Mouse (Mus musculus) heart, embryonic 15.5 days (tissue): ENCODE results near the gene Mid1. TPM values are rescaled to one million over a fixed set of nuclear protein-coding genes. Genes with fewer than 3 reads are reported as not detected.

Experiments used
- ATAC-seq: fragments of 200-750 bp; cut with Nextera tagmentation; replicated peaks from 2 replicates; pipeline ENCODE4 v1.8.0; 2017; ENCODE audit warnings: low read depth, moderate TSS enrichment; ENCODE audit not compliant: insufficient number of reproducible peaks, insufficient read depth, low FRiP score
- H3K27ac ChIP-seq: fragments of 300-500 bp; sonication (generic); 2 replicates; pipeline ENCODE4 v1.5.1; 2015; ENCODE audit warnings: mild to moderate bottlenecking, inconsistent platforms
- H3K27me3 ChIP-seq: fragments of 300-500 bp; sonication (generic); 2 replicates; pipeline ENCODE4 v1.6.1; 2015; ENCODE audit warnings: inconsistent platforms
- H3K36me3 ChIP-seq: fragments of 300-500 bp; sonication (generic); 2 replicates; pipeline ENCODE4 v1.6.1; 2015; ENCODE audit warnings: mild to moderate bottlenecking, inconsistent platforms
- H3K4me1 ChIP-seq: fragments of 300-500 bp; sonication (generic); replicated peaks from 2 replicates; pipeline ENCODE4 v1.6.1; 2015; ENCODE audit warnings: inconsistent platforms
- H3K4me2 ChIP-seq: fragments of 300-500 bp; sonication (generic); 2 replicates; pipeline ENCODE4 v1.6.1; 2015; ENCODE audit warnings: inconsistent platforms, mild to moderate bottlenecking, moderate library complexity
- H3K4me3 ChIP-seq: fragments of 300-500 bp; sonication (generic); 2 replicates; pipeline ENCODE4 v1.5.1; 2015; ENCODE audit warnings: mild to moderate bottlenecking, inconsistent platforms
- H3K9ac ChIP-seq: fragments of 300-500 bp; sonication (generic); 2 replicates; pipeline ENCODE4 v1.6.1; 2015; ENCODE audit warnings: mild to moderate bottlenecking, inconsistent platforms
- H3K9me3 ChIP-seq: fragments of 300-500 bp; sonication (generic); replicated peaks from 2 replicates; pipeline ENCODE4 v1.6.1; 2016; ENCODE audit warnings: inconsistent platforms
- WGBS: fragments of 180-500 bp; shearing (Covaris S2); methylation state at CpG from one replicate; pipeline ENCODE4 v1.1.7; 2015; ENCODE audit warnings: mixed read lengths; 5-methylcytosine and 5-hydroxymethylcytosine counted together
- polyA plus RNA-seq: library from polyadenylated mRNA; unstranded; fragments of >200 nt; fragmentation: Nextera tagmentation; extraction: Ambion mirVana; gene quantifications from 2 replicates; pipeline ENCODE4 v1.2.1, GENCODE M21; 2015

Mid1 gene
- polyA plus RNA-seq, 1 experiment from 2014 or later, result 4.9 TPM

GRCm38 (mm10) chrX:169883536-169884272 lies 198.7 kb downstream of the Mid1 start:
- Histone ChIP-seq H3K4me1 (peaks cover 9% of the 10 kb centered on the region), H3K27ac (no peak overlapping the region), H3K9me3 (no peaks in the 10 kb centered on the region), H3K4me3 (no peak overlapping the region), H3K9ac (no peak overlapping the region), H3K4me2 (no peak overlapping the region), H3K36me3 (no peaks in the 10 kb centered on the region), H3K27me3 (0 out of 2 replicates have a peak, but pooled peaks cover 2% of the 10 kb centered on the region)
- no peak for ATAC-seq
- 57% methylated on average over 8 of the region's 8 CpGs for whole genome bisulfite sequencing

GRCm38 (mm10) chrX:169890541-169890940 lies 205.5 kb downstream of the Mid1 start:
- Histone ChIP-seq H3K4me3 (no peak overlapping the region), H3K9ac (no peak overlapping the region), H3K27me3 (0 out of 2 replicates have a peak, but pooled peaks cover 4% of the 10 kb centered on the region), H3K4me1 (no peaks in the 10 kb centered on the region), H3K9me3 (no peaks in the 10 kb centered on the region), H3K36me3 (no peaks in the 10 kb centered on the region), H3K27ac (no peak overlapping the region), H3K4me2 (no peak overlapping the region)
- 70% methylated on average over 4 of the region's 4 CpGs for WGBS
- ATAC-seq, result no peak

- no peak overlapping the region for H3K9ac ChIP-seq
- H3K4me1 ChIP-seq, result no peaks in the 10 kb centered on the region
- H3K27me3 ChIP-seq, result 0 out of 2 replicates have a peak, but pooled peaks cover 4% of the 10 kb centered on the region
- no peaks in the 10 kb centered on the region for H3K36me3 ChIP-seq
- H3K9me3 ChIP-seq, result no peaks in the 10 kb centered on the region
- no peak overlapping the region for H3K4me2 ChIP-seq
- ATAC-seq, result no peak
- H3K4me3 ChIP-seq, result no peak overlapping the region
- no peak overlapping the region for H3K27ac ChIP-seq
Observed at GRCm38 (mm10) chrX:169892100-169892499, 207.1 kb downstream of the Mid1 start.

- Histone ChIP-seq H3K9me3 (no peaks in the 10 kb centered on the region), H3K27me3 (0 out of 2 replicates have a peak, but pooled peaks cover 4% of the 10 kb centered on the region), H3K9ac (no peak overlapping the region), H3K27ac (no peak overlapping the region), H3K4me2 (no peak overlapping the region), H3K4me3 (no peak overlapping the region), H3K36me3 (no peaks in the 10 kb centered on the region), H3K4me1 (no peaks in the 10 kb centered on the region)
- WGBS, result 64% methylated on average over 2 of the region's 2 CpGs
- ATAC-seq, result no peak
Observed at GRCm38 (mm10) chrX:169892631-169893030, 207.6 kb downstream of the Mid1 start.

DNA sequence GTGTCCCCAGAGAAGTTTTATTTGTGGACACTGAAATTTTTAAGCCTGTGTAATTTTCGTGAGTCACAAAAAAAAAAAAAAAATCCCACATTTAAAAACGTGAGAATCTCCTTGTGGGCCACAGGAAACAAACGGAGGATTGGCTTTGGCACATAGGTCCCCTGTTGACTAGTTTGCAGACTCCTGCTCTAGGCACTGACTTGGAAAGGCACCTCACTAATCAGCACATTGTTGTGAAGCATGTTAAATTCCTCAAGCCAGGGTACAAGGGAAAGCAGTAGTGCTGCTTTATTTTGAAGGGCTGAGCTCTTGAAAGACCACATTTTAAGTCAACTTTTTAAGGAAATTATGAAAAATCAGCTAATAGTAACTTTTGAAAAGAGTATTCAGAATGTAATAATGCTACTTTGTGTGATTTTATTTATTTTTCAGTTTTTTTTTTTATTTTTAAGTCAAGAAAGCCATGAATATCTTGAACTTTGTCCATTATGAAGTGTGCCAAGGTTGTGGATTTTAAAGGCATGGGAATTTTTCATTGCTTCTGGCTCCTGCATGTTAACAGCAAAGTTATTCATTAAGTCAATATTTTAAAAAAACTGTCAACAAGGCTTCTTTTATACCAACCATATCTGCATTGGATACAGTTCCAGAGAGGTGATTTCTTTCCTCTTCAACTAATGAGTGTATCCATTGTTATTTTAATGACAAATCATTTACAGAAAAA lies 214.4 kb downstream of the Mid1 start:
- Histone ChIP-seq H3K4me3 (no peak overlapping the region), H3K4me1 (no peaks in the 10 kb centered on the region), H3K9ac (no peak overlapping the region), H3K9me3 (no peaks in the 10 kb centered on the region), H3K27me3 (no peaks in the 10 kb centered on the region), H3K4me2 (no peak overlapping the region), H3K27ac (peak overlapping the region; percentile 64), H3K36me3 (no peaks in the 10 kb centered on the region)
- 20% methylated on average over 3 of the region's 3 CpGs for WGBS
- ATAC-seq, result no peak

GRCm38 (mm10) chrX:169902860-169903259 lies 217.9 kb downstream of the Mid1 start:
- ATAC-seq, result no peak
- H3K4me2 ChIP-seq, result no peak overlapping the region
- H3K27ac ChIP-seq, result no peak overlapping the region
- H3K9me3 ChIP-seq, result no peaks in the 10 kb centered on the region
- H3K4me1 ChIP-seq, result peaks cover 6% of the 10 kb centered on the region
- no peaks in the 10 kb centered on the region for H3K36me3 ChIP-seq
- H3K9ac ChIP-seq, result no peak overlapping the region
- H3K27me3 ChIP-seq, result no peaks in the 10 kb centered on the region
- H3K4me3 ChIP-seq, result no peak overlapping the region

DNA sequence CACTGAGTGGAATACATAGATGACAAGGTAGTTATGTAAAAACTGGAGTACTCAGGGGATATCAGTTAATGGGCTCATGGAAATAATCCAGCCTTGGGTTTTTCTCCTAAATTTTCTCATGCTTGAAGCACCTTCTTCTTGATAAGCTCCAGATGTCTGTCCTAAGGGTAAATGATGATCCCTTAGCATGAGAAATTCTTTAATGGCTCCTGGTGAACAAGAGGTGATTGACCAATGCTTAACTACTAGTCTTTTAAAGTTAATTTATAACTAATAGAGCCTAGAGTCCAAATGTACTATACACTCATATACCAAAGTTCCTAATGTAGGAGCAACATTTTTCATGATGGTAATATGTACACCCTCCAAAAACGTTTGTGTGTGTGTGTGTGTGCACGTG lies 218.7 kb downstream of the Mid1 start:
- Histone ChIP-seq H3K4me2 (no peak overlapping the region), H3K27me3 (no peaks in the 10 kb centered on the region), H3K4me3 (no peak overlapping the region), H3K27ac (no peak overlapping the region), H3K36me3 (no peaks in the 10 kb centered on the region), H3K9me3 (no peaks in the 10 kb centered on the region), H3K4me1 (peaks cover 6% of the 10 kb centered on the region), H3K9ac (no peak overlapping the region)
- 56% methylated on average over 2 of the region's 2 CpGs for WGBS
- no peak for ATAC-seq

DNA sequence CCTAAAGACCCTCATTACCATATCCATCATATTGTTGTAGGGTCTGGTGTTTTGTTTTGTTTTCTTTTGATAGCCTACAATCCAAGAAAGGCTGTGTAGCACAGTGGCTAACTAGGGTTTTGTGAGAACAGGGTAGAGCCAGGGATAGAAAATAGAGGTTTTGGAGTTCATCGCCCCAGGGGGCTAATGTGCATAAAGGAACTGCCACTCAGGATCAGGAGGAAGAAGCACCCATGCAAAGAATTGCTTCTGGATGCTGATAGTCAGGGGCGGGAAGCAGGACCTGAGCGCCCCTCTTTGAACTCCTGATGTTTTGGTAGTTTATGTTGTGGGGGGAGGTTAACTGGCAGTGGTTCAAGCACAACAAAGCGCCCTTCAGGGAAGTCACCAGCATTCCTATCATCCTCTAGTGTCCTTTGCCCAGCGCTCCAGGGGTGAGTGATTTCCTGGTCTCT lies 221.1 kb downstream of the Mid1 start:
- H3K4me2 ChIP-seq, result peak overlapping the region; percentile 32
- no peak for ATAC-seq
- H3K27ac ChIP-seq, result no peak overlapping the region

GRCm38 (mm10) chrX:169909898-169910297 lies 224.9 kb downstream of the Mid1 start:
- 56% methylated on average over 2 of the region's 2 CpGs for WGBS
- peaks cover 10% of the 10 kb centered on the region for H3K4me1 ChIP-seq
- H3K36me3 ChIP-seq, result no peaks in the 10 kb centered on the region
- H3K9ac ChIP-seq, result no peak overlapping the region
- no peaks in the 10 kb centered on the region for H3K27me3 ChIP-seq
- no peak overlapping the region for H3K4me2 ChIP-seq
- H3K27ac ChIP-seq, result no peak overlapping the region
- no peak overlapping the region for H3K4me3 ChIP-seq
- no peaks in the 10 kb centered on the region for H3K9me3 ChIP-seq
- no peak for ATAC-seq

More for the DNA sequence above, 221.1 kb downstream of the Mid1 start:
- no peak overlapping the region for H3K9ac ChIP-seq
- no peaks in the 10 kb centered on the region for H3K27me3 ChIP-seq
- no peaks in the 10 kb centered on the region for H3K36me3 ChIP-seq
- 20% methylated on average over 5 of the region's 5 CpGs for WGBS
- peaks cover 10% of the 10 kb centered on the region for H3K4me1 ChIP-seq
- H3K9me3 ChIP-seq, result no peaks in the 10 kb centered on the region
- H3K4me3 ChIP-seq, result no peak overlapping the region

DNA sequence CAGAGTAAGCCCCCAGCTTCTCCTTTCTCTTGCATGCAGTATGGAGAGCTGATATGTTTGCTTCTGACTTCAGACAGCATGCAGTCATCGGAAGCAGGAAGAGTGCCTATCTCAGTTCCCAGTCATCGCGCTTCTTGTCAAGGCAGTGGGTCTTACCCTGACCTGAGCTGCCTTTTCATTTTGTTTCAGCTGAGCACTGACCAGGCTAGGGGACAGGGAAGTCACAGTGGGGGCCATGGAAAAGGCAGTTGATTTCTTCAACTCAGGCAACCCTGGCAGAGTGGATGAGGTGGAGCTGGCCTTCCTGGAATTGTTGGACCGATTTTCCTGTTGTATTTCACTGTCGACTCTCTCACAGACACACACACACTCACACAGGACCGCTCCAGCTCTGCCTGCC lies 230.7 kb downstream of the Mid1 start:
- Histone ChIP-seq H3K4me2 (0 out of 2 replicates have a peak overlapping the region, but pooled peaks have one; percentile 10), H3K27me3 (no peaks in the 10 kb centered on the region), H3K4me1 (no peaks in the 10 kb centered on the region), H3K9me3 (no peaks in the 10 kb centered on the region), H3K9ac (no peak overlapping the region), H3K27ac (0 out of 2 replicates have a peak overlapping the region, but pooled peaks have one; percentile 12), H3K36me3 (no peaks in the 10 kb centered on the region), H3K4me3 (no peak overlapping the region)
- no peak for ATAC-seq
- 59% methylated on average over 6 of the region's 6 CpGs for WGBS

DNA sequence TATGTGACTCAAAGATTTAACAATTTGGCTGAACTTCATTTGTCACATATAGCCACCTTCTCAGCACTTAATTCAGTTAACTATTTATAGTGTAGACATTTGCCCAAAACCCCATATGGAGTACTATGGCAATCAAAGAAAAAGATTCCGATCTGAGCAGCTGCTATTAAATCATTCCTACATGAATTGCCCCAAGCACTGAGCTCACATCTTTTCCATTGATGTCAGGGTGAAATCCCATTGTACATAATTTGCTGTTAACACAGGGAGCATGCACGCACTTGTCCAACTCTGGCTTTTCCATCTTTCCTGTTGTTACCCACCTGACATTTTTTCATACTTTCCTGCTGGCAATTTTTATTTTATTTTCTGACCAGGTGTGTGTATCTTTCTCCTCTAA lies 237.5 kb downstream of the Mid1 start:
- Histone ChIP-seq H3K4me1 (0 out of 2 replicates have a peak, but pooled peaks cover 3% of the 10 kb centered on the region), H3K27me3 (no peaks in the 10 kb centered on the region), H3K9ac (no peak overlapping the region), H3K36me3 (no peaks in the 10 kb centered on the region), H3K27ac (no peak overlapping the region), H3K9me3 (no peaks in the 10 kb centered on the region), H3K4me2 (no peak overlapping the region), H3K4me3 (no peak overlapping the region)
- WGBS, result 83% methylated on average over 2 of the region's 2 CpGs
- ATAC-seq, result no peak
